Mouse (Mus musculus) lung, postnatal 25 days (tissue): Measurements from ENCODE around the gene Hmgcs1.
A peak's percentile ranks its signal among the peaks of the same experiment; 100 is the strongest.

Source experiments
- DNase-seq: peaks from one replicate; pipeline ENCODE4 v3.0.0; 2022; ENCODE audit warnings: low spot score

Gene Hmgcs1

GRCm38 (mm10) chr13:119753859-119754634 is 63.9 kb downstream of the Hmgcs1 start:
- no peak for DNase-seq

- no peak for DNase-seq
Observed at GRCm38 (mm10) chr13:119754635-119755020, 64.4 kb downstream of the Hmgcs1 start.

- no peak for DNase-seq
Observed at GRCm38 (mm10) chr13:119755141-119755547, 65.0 kb downstream of the Hmgcs1 start.

GRCm38 (mm10) chr13:119755681-119756471 is 65.7 kb downstream of the Hmgcs1 start, which contains the start of gene Nim1k:
Nim1k (minus strand) TSS chr13:119755882.
- DNase-seq: peak; percentile 79

- DNase-seq: no peak
Observed at GRCm38 (mm10) chr13:119756831-119757230, 66.7 kb downstream of the Hmgcs1 start.
